Mouse (Mus musculus) testis, adult 2 months (tissue): ENCODE measurements at regions not wholly inside any gene's neighbourhood (a gene's known extent, or its start where the extent isn't known, plus 50 kb on each side); places are given as distances from the start of the nearest gene placed in this dataset.

Experiments used
- H3K27ac ChIP-seq: fragments of 200-500 bp; 2 replicates; pipeline ENCODE4 v1.5.1; 2012; ENCODE audit warnings: low read depth, low read length; ENCODE audit not compliant: control insufficient read depth, insufficient read depth
- H3K27me3 ChIP-seq: fragments of 200-500 bp; 2 replicates; pipeline ENCODE4 v1.6.1; 2012; ENCODE audit warnings: mild to moderate bottlenecking, low read length, moderate library complexity; ENCODE audit not compliant: control insufficient read depth, insufficient read depth
- H3K36me3 ChIP-seq: fragments of 200-500 bp; 2 replicates; pipeline ENCODE4 v1.6.1; 2012; ENCODE audit warnings: mild to moderate bottlenecking, low read length; ENCODE audit not compliant: control insufficient read depth, insufficient read depth
- H3K4me1 ChIP-seq: fragments of 200-500 bp; 2 replicates; pipeline ENCODE4 v1.6.1; 2012; ENCODE audit warnings: low read length; ENCODE audit not compliant: control insufficient read depth, insufficient read depth
- H3K4me3 ChIP-seq: fragments of 200-500 bp; 2 replicates; pipeline ENCODE4 v1.5.1; 2012; ENCODE audit warnings: low read depth, mild to moderate bottlenecking, low read length, moderate library complexity, mixed read lengths; ENCODE audit not compliant: control insufficient read depth
- CTCF ChIP-seq: fragments of 200-500 bp; IDR thresholded peaks from 2 replicates; pipeline ENCODE4 v1.5.1; 2012; ENCODE audit warnings: low read depth, mild to moderate bottlenecking, inconsistent platforms, low read length, moderate library complexity; ENCODE audit not compliant: control insufficient read depth, insufficient read depth, insufficient replicate concordance
- POLR2A ChIP-seq: fragments of 200-500 bp; IDR thresholded peaks from 2 replicates; pipeline ENCODE4 v1.6.1; 2012; ENCODE audit warnings: low read depth, mild to moderate bottlenecking, inconsistent platforms, low read length, moderate library complexity; ENCODE audit not compliant: control insufficient read depth

DNA sequence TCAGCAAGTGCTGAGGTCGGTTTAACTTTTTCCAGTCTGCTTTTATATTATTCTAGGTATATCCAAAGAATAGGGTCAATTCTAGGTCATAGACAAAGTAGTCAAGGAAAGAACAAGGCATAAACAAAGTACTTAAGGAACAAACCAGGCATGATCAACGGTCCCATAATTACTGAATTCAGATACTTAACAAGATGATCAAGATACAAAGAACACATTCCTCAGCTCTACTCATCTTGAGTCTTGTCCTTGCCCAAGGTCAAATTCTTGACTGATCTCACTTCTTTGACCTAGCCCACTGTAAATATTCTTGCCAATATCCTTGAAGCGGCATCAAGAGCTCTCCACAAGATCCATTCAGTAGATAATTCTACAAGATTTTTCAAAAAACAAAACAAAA lies 458.1 kb upstream of the Nr5a2 start:
- no peak overlapping the region for H3K4me3 ChIP-seq
- H3K27ac ChIP-seq = no peak overlapping the region
- TF ChIP-seq CTCF = no peak
- no peak for TF ChIP-seq POLR2A
- H3K4me1 ChIP-seq = no peaks in the 10 kb centered on the region
- H3K27me3 ChIP-seq = no peaks in the 10 kb centered on the region
- no peaks in the 10 kb centered on the region for H3K36me3 ChIP-seq

DNA sequence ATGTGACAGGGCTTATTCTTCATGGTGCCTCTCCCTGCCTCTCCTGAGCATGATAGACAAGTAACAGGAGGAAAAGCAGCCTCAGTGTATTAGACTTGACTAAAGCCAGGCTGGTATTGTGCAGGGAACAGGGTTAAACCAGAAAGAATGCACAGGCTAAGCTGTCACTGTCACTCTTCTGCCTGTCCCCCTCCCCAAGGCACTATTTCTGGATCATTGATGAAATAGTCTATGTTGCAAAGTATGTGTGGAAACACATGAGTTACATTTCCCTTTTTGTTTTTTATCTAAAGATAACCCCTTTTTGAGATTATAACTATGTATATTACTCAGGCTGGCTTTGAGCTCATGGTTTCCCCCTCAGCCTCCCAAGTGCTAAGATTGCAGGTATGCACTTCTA lies 436.5 kb upstream of the Nr5a2 start:
- no peaks in the 10 kb centered on the region for H3K4me1 ChIP-seq
- H3K27me3 ChIP-seq = no peaks in the 10 kb centered on the region
- H3K4me3 ChIP-seq = no peak overlapping the region
- no peak for TF ChIP-seq POLR2A
- no peak for TF ChIP-seq CTCF
- H3K27ac ChIP-seq = no peak overlapping the region
- no peaks in the 10 kb centered on the region for H3K36me3 ChIP-seq

DNA sequence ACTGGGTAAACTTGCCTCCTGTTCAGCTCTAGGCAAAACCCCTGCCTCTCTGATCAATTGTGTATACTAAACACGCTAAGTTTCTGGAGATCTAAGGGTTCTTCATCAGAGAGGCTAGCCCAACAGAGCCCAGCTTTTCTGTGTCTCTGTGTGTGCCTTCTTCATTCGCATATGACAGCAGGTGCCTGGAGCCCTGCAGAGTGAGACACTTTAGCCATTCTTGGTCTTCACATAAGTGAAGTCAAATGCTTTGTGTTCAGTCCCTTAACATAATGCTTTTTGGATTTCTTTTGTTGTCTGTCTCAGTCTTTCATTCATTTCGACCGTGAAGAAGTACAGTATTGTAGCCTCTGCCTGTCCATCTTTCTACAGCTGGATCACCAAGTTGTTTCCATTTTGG lies 427.3 kb upstream of the Nr5a2 start:
- Histone ChIP-seq H3K27ac (no peak overlapping the region), H3K4me3 (no peak overlapping the region), H3K4me1 (no peaks in the 10 kb centered on the region), H3K36me3 (no peaks in the 10 kb centered on the region), H3K27me3 (no peaks in the 10 kb centered on the region)
- TF ChIP-seq POLR2A (no peak), CTCF (no peak)

DNA sequence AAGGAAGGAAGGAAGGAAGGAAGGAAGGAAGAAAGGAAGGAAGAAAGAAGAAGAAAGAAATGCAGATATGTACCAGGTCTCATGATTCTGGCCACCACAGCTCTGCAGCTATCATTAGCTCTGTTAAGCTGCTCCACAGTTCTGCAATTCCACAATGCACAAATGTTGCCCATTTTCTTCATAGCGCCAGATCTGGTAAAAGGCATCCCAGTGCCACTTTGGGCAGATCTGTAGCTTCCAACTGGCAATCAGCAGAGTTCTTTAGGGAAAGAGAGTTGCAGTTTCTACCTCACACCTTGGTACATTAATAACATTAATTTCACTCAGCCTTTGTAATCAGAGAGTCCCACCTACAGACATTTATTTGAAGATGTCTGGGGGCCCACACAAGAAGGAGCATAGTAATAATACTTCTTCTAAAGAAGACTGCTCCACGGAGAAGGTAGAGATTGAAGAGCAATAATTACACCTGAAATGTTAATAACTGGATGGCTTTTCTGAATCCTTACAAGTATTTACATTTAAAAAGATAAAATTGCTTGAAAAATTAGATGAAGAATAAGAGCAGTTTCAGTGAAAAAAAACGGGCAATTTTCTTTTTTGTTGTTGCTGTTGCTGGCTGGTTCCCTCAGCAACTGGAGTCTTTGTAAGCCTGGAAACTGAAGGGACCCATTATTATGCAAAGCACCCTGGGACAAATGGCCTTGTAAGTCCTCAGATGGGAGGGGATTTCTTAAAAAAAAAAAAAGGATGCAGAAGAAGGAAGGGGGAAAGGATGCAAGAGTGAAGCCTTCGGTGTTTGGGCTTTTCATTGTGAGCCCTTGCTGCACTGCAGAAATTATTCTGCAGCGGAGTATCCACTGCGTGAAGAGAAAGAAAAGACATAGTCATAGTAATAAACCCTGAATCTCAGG lies 418.1 kb upstream of the Nr5a2 start:
- H3K4me3 ChIP-seq = no peak overlapping the region

DNA sequence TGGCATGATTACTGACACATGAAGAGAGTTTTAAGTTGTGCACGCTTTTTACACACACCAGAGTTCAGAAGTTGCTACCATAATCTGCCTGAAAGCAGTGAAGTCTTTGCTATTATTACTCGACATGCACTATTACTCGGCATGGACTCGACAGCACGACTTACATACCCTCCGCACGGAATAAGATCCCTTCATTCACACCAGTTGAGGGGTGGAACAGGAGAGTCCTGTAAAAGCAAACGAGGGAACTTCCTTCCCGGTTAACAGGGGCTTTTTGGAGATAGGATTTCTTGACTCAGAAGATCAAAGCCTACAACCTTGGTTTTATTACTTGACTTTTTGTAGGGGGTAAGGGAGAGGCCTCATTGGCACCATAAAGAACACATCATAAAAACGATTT lies 416.4 kb upstream of the Nr5a2 start:
- H3K27me3 ChIP-seq = no peaks in the 10 kb centered on the region

More for the DNA sequence above, 418.1 kb upstream of the Nr5a2 start:
- Histone ChIP-seq H3K27ac (no peak overlapping the region), H3K36me3 (no peaks in the 10 kb centered on the region), H3K27me3 (no peaks in the 10 kb centered on the region), H3K4me1 (no peaks in the 10 kb centered on the region)
- no peak for TF ChIP-seq POLR2A
- no peak for TF ChIP-seq CTCF

DNA sequence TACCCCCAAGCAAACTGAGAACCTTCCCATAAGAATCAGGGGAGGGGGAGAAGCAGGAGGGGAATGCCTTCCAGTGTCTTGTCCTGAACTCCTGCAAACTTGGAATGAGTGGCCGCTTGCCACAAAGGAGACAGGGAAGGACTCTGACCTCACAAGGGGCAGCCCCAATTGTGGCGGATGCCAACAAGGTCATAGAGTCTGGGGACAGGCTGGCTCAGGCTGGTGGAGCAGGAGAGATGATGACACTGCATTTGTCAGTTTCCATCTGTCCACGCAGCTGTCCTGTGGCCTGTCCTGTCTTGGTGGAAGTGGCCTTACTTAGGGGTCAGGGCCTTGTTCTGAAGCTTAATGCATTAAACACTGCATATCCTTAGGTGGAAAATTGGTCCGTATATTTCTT lies 414.4 kb upstream of the Nr5a2 start:
- TF ChIP-seq CTCF = no peak
- no peaks in the 10 kb centered on the region for H3K27me3 ChIP-seq
- H3K4me1 ChIP-seq = no peaks in the 10 kb centered on the region
- H3K4me3 ChIP-seq = no peak overlapping the region
- no peak overlapping the region for H3K27ac ChIP-seq
- H3K36me3 ChIP-seq = no peaks in the 10 kb centered on the region

More for the DNA sequence above, 416.4 kb upstream of the Nr5a2 start:
- H3K4me3 ChIP-seq = no peak overlapping the region
- H3K36me3 ChIP-seq = no peaks in the 10 kb centered on the region
- no peaks in the 10 kb centered on the region for H3K4me1 ChIP-seq
- no peak for TF ChIP-seq CTCF
- TF ChIP-seq POLR2A = no peak
- H3K27ac ChIP-seq = no peak overlapping the region

DNA sequence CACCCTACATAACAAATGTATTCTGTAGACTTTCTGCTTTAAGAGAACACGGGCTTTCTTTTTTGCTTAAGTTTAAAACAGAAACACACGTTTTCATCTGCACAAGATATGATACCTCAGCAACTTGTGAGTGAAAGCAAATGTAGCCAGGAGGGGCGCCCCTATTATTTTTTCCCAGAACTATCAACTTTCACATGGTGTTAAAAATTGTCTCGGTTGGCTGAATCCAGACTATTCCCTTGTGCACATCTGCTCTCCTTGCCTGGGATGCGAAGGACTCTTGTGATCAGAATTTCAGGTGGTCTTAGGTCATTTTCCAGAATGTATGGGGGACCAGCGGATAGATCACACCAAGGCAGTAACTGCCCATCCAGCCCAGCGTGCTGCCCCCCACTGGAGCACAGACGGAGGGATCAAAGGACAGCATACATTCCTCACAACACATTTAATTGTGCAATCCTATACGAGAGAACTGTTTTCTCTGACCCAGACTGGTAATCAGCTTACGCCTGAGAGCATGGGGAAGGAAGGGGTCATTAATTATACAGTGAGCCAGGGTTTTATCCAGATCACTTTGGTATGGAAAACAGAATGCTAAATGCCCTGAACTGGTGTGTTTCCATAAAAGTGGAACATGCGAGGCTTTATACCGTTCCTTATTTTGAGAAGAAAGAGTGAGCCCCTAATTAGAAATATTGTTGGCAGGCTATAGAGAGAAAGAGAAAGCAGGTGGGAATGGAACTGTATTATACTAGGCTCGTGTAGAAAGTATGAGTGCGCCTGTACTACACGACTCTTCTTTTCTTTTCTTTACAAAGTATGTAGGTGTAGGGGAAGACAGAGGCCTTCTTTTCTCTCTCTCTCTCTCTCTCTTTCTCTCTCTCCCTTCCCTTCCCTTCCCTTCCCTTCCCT lies 413.5 kb upstream of the Nr5a2 start:
- Histone ChIP-seq H3K36me3 (no peaks in the 10 kb centered on the region), H3K4me3 (no peak overlapping the region), H3K4me1 (no peaks in the 10 kb centered on the region), H3K27ac (no peak overlapping the region), H3K27me3 (no peaks in the 10 kb centered on the region)
- TF ChIP-seq CTCF = no peak
- no peak for TF ChIP-seq POLR2A
